Mouse (Mus musculus): Measurements from ENCODE around the gene Atp8b4.

Atp8b4 gene

DNA sequence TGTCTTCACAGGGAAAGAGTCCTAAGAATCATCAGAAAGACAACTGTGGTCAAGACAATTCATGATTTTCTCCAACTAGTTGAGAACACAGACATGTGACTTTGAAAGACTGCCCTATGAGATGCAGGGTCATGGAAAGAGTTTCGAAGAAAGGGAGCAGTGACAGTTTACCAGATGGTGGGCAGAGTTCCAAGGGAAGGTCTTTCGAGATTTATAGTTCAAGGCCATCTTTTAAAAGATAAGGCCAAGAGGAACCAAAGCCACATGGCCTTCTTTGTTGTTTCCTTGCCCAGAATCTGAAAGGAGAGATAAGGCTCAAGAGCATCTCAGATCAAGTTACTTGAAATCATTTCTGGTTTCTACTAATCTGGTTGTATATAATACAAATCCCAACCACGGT, 225.0 kb downstream of the Atp8b4 start:
- no peak for DNase-seq

DNA sequence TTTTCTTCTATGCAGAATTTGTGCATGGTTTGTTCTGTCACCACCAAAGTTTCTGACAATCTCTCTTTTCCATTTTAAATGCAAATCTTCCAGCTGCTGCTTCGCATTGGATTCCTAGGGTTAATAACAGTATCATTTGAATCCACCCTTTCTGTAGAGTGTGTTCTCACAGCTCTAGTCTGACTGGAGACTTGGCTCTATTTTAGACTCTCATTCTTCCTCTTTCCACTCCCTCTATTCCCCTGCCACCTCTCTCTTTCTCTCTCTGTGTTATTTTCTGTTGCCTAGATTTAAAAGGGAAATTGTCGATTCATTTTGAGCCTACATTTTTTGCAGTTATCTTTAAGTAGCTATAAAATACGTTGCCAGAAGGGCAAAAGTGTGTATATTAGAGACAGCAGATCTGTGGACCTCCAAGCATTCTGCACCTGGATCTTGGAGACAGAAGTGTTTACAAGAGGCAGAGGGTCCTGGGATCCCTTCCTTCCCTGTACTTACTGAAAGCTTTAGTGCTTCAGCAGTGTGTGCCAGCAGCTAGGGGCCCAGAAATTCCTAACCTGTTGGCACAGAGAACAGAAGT, 225.6 kb downstream of the Atp8b4 start:
- no peak for DNase-seq

DNA sequence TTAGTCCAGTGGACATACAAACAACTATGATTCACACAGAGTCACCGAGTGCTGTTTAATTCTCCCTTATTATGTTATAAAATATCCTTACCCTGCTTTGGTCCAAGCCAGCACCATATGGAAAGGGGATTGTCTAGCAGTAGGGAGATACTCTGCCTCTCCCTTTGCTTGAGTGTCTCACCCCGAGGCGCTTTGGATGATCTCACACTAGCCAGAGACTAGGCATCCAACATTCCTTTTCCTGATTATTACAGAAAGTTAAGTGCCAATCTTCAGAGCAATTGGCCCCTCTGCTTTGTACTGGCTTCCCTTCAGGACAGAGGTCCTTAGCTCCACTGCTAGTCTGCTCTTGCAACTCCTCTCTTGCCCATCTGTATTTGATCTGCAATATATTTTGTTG, 226.2 kb downstream of the Atp8b4 start:
- no peak for DNase-seq
